Mouse (Mus musculus): ENCODE results near the gene Hgd. TPM values are rescaled to one million over a fixed set of nuclear protein-coding genes. Genes with fewer than 3 reads are reported as not detected.

Gene Hgd
- polyA plus RNA-seq, 1 experiment from 2014 or later = 0.13 TPM

- no peak for ATAC-seq (ENCODE audit: low FRiP score, low TSS enrichment)
- no peak overlapping the region for H3K9ac ChIP-seq (replicated peaks; ENCODE audit: low read length)
- H3K4me2 ChIP-seq (ENCODE audit: low read length) = peak overlapping the region; percentile 50
- H3K36me3 ChIP-seq (ENCODE audit: control insufficient read depth, insufficient read depth, low read length) = no peaks in the 10 kb centered on the region
- peak overlapping the region; percentile 68 for H3K27ac ChIP-seq (replicated peaks; ENCODE audit: low read depth, low read length)
- peaks cover 32% of the 10 kb centered on the region for H3K4me1 ChIP-seq (ENCODE audit: control insufficient read depth, insufficient read depth, low read length)
- no peaks in the 10 kb centered on the region for H3K9me3 ChIP-seq (ENCODE audit: control insufficient read depth, low read length)
- DNase-seq = no peak
- WGBS = 62% methylated on average over 4 of the region's 4 CpGs
- H3K4me3 ChIP-seq (replicated peaks; ENCODE audit: low read depth, low read length) = no peak overlapping the region
- no peaks in the 10 kb centered on the region for H3K27me3 ChIP-seq (ENCODE audit: control insufficient read depth, insufficient read depth, low read length)
Measured at GRCm38 (mm10) chr16:37654831-37655455, 75.0 kb downstream of the Hgd start.

- peak; percentile 35 for DNase-seq
- ATAC-seq (ENCODE audit: low FRiP score, low TSS enrichment) = no peak; the same call in 1 of the 2 replicates
Measured at GRCm38 (mm10) chr16:37655756-37656347, 75.9 kb downstream of the Hgd start.

DNA sequence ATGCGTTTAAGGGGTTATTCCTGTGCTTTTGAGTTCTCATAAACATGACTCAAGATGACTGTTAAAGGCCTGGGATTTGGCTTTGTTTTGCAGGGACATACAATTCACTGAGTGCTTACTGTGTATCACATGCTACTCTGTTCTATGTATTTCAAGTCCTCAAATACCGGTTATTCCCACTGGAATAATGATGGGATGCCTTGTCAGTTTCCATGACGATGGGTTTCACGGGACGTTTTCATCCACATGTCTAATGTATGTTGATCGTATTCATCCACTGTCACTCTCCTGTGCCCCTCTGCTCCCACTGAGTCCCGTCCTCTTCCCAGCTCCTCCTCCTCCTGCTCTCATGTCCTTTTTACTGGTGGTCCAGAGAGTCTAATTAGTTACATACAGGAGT, 76.8 kb downstream of the Hgd start:
- Histone ChIP-seq H3K9ac (replicated peaks; ENCODE audit: low read length) (no peak overlapping the region), H3K4me1 (ENCODE audit: control insufficient read depth, insufficient read depth, low read length) (peaks cover 32% of the 10 kb centered on the region), H3K9me3 (ENCODE audit: control insufficient read depth, low read length) (no peaks in the 10 kb centered on the region), H3K27me3 (ENCODE audit: control insufficient read depth, insufficient read depth, low read length) (no peaks in the 10 kb centered on the region), H3K27ac (replicated peaks; ENCODE audit: low read depth, low read length) (peak overlapping the region; percentile 39), H3K4me3 (replicated peaks; ENCODE audit: low read depth, low read length) (no peak overlapping the region), H3K4me2 (ENCODE audit: low read length) (no peak overlapping the region), H3K36me3 (ENCODE audit: control insufficient read depth, insufficient read depth, low read length) (no peaks in the 10 kb centered on the region)
- no peak for ATAC-seq (ENCODE audit: low FRiP score, low TSS enrichment)
- 12% methylated on average over 7 of the region's 7 CpGs for WGBS
- peak; percentile 64 for DNase-seq

More at GRCm38 (mm10) chr16:37655756-37656347, 75.9 kb downstream of the Hgd start:
- Histone ChIP-seq H3K4me1 (ENCODE audit: control insufficient read depth, insufficient read depth, low read length) (peaks cover 32% of the 10 kb centered on the region), H3K4me2 (ENCODE audit: low read length) (no peak overlapping the region), H3K27me3 (ENCODE audit: control insufficient read depth, insufficient read depth, low read length) (no peaks in the 10 kb centered on the region), H3K4me3 (replicated peaks; ENCODE audit: low read depth, low read length) (no peak overlapping the region), H3K36me3 (ENCODE audit: control insufficient read depth, insufficient read depth, low read length) (no peaks in the 10 kb centered on the region), H3K27ac (replicated peaks; ENCODE audit: low read depth, low read length) (peak overlapping the region; percentile 50), H3K9me3 (ENCODE audit: control insufficient read depth, low read length) (no peaks in the 10 kb centered on the region), H3K9ac (replicated peaks; ENCODE audit: low read length) (no peak overlapping the region)
- WGBS = 12% methylated on average over 4 of the region's 4 CpGs

DNA sequence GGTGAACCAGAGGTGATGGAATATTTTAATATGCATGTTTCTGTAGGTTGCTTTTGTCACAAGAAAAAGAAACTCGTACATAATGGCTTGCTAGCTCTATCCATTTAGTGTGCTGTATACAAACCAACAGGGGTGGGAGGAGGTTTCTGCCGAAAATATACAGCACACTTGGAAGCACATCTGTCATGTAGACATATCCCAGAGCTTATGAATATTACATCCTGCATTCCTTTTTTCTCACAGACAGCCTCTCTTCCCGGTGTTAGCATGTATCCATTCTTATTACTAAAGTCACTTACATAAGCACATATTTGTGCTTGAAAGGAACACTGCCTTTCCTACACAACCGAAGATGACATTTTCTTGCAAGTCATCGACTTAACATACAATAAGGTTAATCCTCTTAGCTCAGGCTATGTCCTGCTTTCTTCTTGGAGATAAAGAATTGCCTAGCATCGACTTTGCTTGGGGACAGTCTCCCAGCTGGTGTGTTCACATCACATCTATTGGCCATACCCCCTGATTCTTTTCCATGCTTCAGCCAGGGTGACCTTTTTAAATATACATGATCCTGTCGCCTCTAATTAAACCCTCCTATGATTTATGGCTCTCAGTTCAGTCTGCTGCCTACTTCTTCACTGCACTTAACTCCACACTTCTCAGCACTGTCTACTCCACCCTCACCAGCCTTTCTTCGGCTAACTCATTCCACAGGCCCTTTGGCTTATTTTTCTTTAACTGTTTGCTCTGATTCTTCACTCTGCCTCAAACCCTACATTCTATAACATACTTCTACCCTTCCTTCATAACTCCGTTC, 83.9 kb downstream of the Hgd start:
- Histone ChIP-seq H3K27me3 (ENCODE audit: control insufficient read depth, insufficient read depth, low read length) (no peaks in the 10 kb centered on the region), H3K27ac (replicated peaks; ENCODE audit: low read depth, low read length) (peak overlapping the region; percentile 63), H3K4me1 (ENCODE audit: control insufficient read depth, insufficient read depth, low read length) (peaks cover 10% of the 10 kb centered on the region), H3K9ac (replicated peaks; ENCODE audit: low read length) (no peak overlapping the region), H3K36me3 (ENCODE audit: control insufficient read depth, insufficient read depth, low read length) (no peaks in the 10 kb centered on the region), H3K4me2 (ENCODE audit: low read length) (no peak overlapping the region), H3K9me3 (ENCODE audit: control insufficient read depth, low read length) (no peaks in the 10 kb centered on the region), H3K4me3 (replicated peaks; ENCODE audit: low read depth, low read length) (no peak overlapping the region)
- ATAC-seq (ENCODE audit: low FRiP score, low TSS enrichment) (peak; percentile 43; the same call in 1 of the 2 replicates), DNase-seq (peak; percentile 47)
- WGBS = 26% methylated on average over 9 of the region's 9 CpGs

GRCm38 (mm10) chr16:37665394-37665935, 85.5 kb downstream of the Hgd start:
- H3K4me2 ChIP-seq (ENCODE audit: low read length) = no peak overlapping the region
- no peak overlapping the region for H3K9ac ChIP-seq (replicated peaks; ENCODE audit: low read length)
- 86% methylated on average over 5 of the region's 5 CpGs for WGBS
- no peak for ATAC-seq (ENCODE audit: low FRiP score, low TSS enrichment)
- peaks cover 10% of the 10 kb centered on the region for H3K4me1 ChIP-seq (ENCODE audit: control insufficient read depth, insufficient read depth, low read length)
- no peak overlapping the region for H3K27ac ChIP-seq (replicated peaks; ENCODE audit: low read depth, low read length)
- H3K9me3 ChIP-seq (ENCODE audit: control insufficient read depth, low read length) = no peaks in the 10 kb centered on the region
- no peaks in the 10 kb centered on the region for H3K27me3 ChIP-seq (ENCODE audit: control insufficient read depth, insufficient read depth, low read length)
- no peak overlapping the region for H3K4me3 ChIP-seq (replicated peaks; ENCODE audit: low read depth, low read length)
- H3K36me3 ChIP-seq (ENCODE audit: control insufficient read depth, insufficient read depth, low read length) = no peaks in the 10 kb centered on the region
- DNase-seq = no peak

GRCm38 (mm10) chr16:37670666-37671283, 90.8 kb downstream of the Hgd start:
- no peaks in the 10 kb centered on the region for H3K27me3 ChIP-seq (ENCODE audit: control insufficient read depth, insufficient read depth, low read length)
- no peak overlapping the region for H3K27ac ChIP-seq (replicated peaks; ENCODE audit: low read depth, low read length)
- no peak overlapping the region for H3K4me2 ChIP-seq (ENCODE audit: low read length)
- H3K4me1 ChIP-seq (ENCODE audit: control insufficient read depth, insufficient read depth, low read length) = no peaks in the 10 kb centered on the region
- H3K9me3 ChIP-seq (ENCODE audit: control insufficient read depth, low read length) = no peaks in the 10 kb centered on the region
- ATAC-seq (ENCODE audit: low FRiP score, low TSS enrichment) (no peak), DNase-seq (no peak)
- H3K4me3 ChIP-seq (replicated peaks; ENCODE audit: low read depth, low read length) = no peak overlapping the region
- 23% methylated on average over 4 of the region's 4 CpGs for WGBS
- H3K36me3 ChIP-seq (ENCODE audit: control insufficient read depth, insufficient read depth, low read length) = no peaks in the 10 kb centered on the region
- no peak overlapping the region for H3K9ac ChIP-seq (replicated peaks; ENCODE audit: low read length)

- ATAC-seq (ENCODE audit: low FRiP score, low TSS enrichment) (no peak), DNase-seq (no peak)
- no peaks in the 10 kb centered on the region for H3K9me3 ChIP-seq (ENCODE audit: control insufficient read depth, low read length)
- peaks cover 12% of the 10 kb centered on the region; the same call in 1 of the 2 replicates for H3K4me1 ChIP-seq (ENCODE audit: control insufficient read depth, insufficient read depth, low read length)
- no peak overlapping the region for H3K9ac ChIP-seq (replicated peaks; ENCODE audit: low read length)
- no peak overlapping the region for H3K27ac ChIP-seq (replicated peaks; ENCODE audit: low read depth, low read length)
- no peaks in the 10 kb centered on the region for H3K27me3 ChIP-seq (ENCODE audit: control insufficient read depth, insufficient read depth, low read length)
- H3K4me2 ChIP-seq (ENCODE audit: low read length) = no peak overlapping the region
- 92% methylated on average over 5 of the region's 5 CpGs for WGBS
- H3K36me3 ChIP-seq (ENCODE audit: control insufficient read depth, insufficient read depth, low read length) = no peaks in the 10 kb centered on the region
- H3K4me3 ChIP-seq (replicated peaks; ENCODE audit: low read depth, low read length) = no peak overlapping the region
Measured at GRCm38 (mm10) chr16:37675326-37675725, 95.4 kb downstream of the Hgd start.

- Histone ChIP-seq H3K9ac (replicated peaks; ENCODE audit: low read length) (no peak overlapping the region), H3K4me2 (ENCODE audit: low read length) (peak overlapping the region; percentile 43), H3K4me1 (ENCODE audit: control insufficient read depth, insufficient read depth, low read length) (peaks cover 12% of the 10 kb centered on the region; the same call in 1 of the 2 replicates), H3K4me3 (replicated peaks; ENCODE audit: low read depth, low read length) (0 out of 2 replicates have a peak overlapping the region, but pooled peaks have one; percentile 8), H3K36me3 (ENCODE audit: control insufficient read depth, insufficient read depth, low read length) (no peaks in the 10 kb centered on the region), H3K27ac (replicated peaks; ENCODE audit: low read depth, low read length) (peak overlapping the region; percentile 70), H3K9me3 (ENCODE audit: control insufficient read depth, low read length) (no peaks in the 10 kb centered on the region), H3K27me3 (ENCODE audit: control insufficient read depth, insufficient read depth, low read length) (no peaks in the 10 kb centered on the region)
- WGBS = 38% methylated on average over 17 of the region's 17 CpGs
- ATAC-seq (ENCODE audit: low FRiP score, low TSS enrichment) = peak; percentile 69; the same call in 1 of the 2 replicates
- DNase-seq = peak; percentile 76
Measured at GRCm38 (mm10) chr16:37676024-37676676, 96.2 kb downstream of the Hgd start.
